Mouse (Mus musculus) liver, postnatal 0 days (tissue): ENCODE results near the gene Fbxl16. TPM values are rescaled to one million over a fixed set of nuclear protein-coding genes. Genes with fewer than 3 reads are reported as not detected.
"Not testable (repeated sequence)": the region's sequence is repeated elsewhere in the genome, so short reads cannot be mapped to it uniquely, and the experiment has no call there.

Experiments used
- ATAC-seq: fragments of 200-750 bp; cut with Nextera tagmentation; 2 replicates; pipeline ENCODE4 v1.8.0; 2017; ENCODE audit warnings: mild to moderate bottlenecking, moderate library complexity
- DNase-seq: peaks from one replicate; pipeline ENCODE4 v3.0.0-alpha.2; 2016
- H3K27ac ChIP-seq: fragments of 300-500 bp; sonication (generic); 2 replicates; pipeline ENCODE4 v1.5.1; 2014; ENCODE audit warnings: antibody characterized with exemption, moderate library complexity, mild to moderate bottlenecking, low read depth
- H3K27me3 ChIP-seq: fragments of 300-500 bp; sonication (generic); 2 replicates; pipeline ENCODE4 v1.6.1; 2014; ENCODE audit warnings: low read length, control low read depth, mixed read lengths; ENCODE audit not compliant: insufficient read depth
- H3K36me3 ChIP-seq: fragments of 300-500 bp; sonication (generic); replicated peaks from 2 replicates; pipeline ENCODE4 v1.6.1; 2014; ENCODE audit warnings: mild to moderate bottlenecking, control low read depth, low read length, moderate library complexity, mixed read lengths; ENCODE audit not compliant: insufficient read depth
- H3K4me1 ChIP-seq: fragments of 300-500 bp; sonication (generic); 2 replicates; pipeline ENCODE4 v1.6.1; 2014; ENCODE audit warnings: antibody characterized with exemption, mild to moderate bottlenecking, control low read depth; ENCODE audit not compliant: insufficient read depth
- H3K4me2 ChIP-seq: fragments of 300-500 bp; sonication (generic); 2 replicates; pipeline ENCODE4 v1.6.1; 2014; ENCODE audit warnings: low read depth, mild to moderate bottlenecking, low read length, moderate library complexity, mixed read lengths
- H3K4me3 ChIP-seq: fragments of 300-500 bp; sonication (generic); 2 replicates; pipeline ENCODE4 v1.5.1; 2014; ENCODE audit warnings: low read depth, low read length
- H3K9ac ChIP-seq: fragments of 300-500 bp; sonication (generic); replicated peaks from 2 replicates; pipeline ENCODE4 v1.6.1; 2014; ENCODE audit warnings: mild to moderate bottlenecking, moderate library complexity
- H3K9me3 ChIP-seq: fragments of 300-500 bp; sonication (generic); 2 replicates; pipeline ENCODE4 v1.6.1; 2016; ENCODE audit warnings: mild to moderate bottlenecking, control low read depth, low read length, mixed read lengths
- CTCF ChIP-seq: sonication (generic); IDR thresholded peaks from 2 replicates; pipeline ENCODE4 v1.5.1; 2016; ENCODE audit warnings: antibody characterized with exemption, low read depth
- EP300 ChIP-seq: IDR thresholded peaks from 2 replicates; pipeline ENCODE4 v1.6.1; 2016; ENCODE audit warnings: antibody characterized with exemption, low read depth, mild to moderate bottlenecking
- WGBS: fragments of 180-500 bp; shearing (Covaris S2); extraction: QIAGEN DNeasy Blood & Tissue Kit; methylation state at CpG from one replicate; pipeline ENCODE4 v1.1.7; 2014; ENCODE audit not compliant: insufficient replicate concordance; 5-methylcytosine and 5-hydroxymethylcytosine counted together
- polyA plus RNA-seq: library from polyadenylated mRNA; unstranded; fragments of >200 nt; fragmentation: Nextera tagmentation; extraction: Ambion mirVana; gene quantifications from 2 replicates; pipeline ENCODE4 v1.2.1, GENCODE M21; 2015

Fbxl16 gene
- polyA plus RNA-seq, 1 experiment from 2014 or later = 0.05 TPM

GRCm38 (mm10) chr17:25801029-25801428 is 7.9 kb upstream of the Fbxl16 start:
- Histone ChIP-seq H3K4me2 (no peak overlapping the region), H3K27ac (no peak overlapping the region), H3K27me3 (0 out of 2 replicates have a peak, but pooled peaks cover 8% of the 10 kb centered on the region), H3K9me3 (no peaks in the 10 kb centered on the region), H3K4me3 (no peak overlapping the region), H3K36me3 (no peaks in the 10 kb centered on the region), H3K9ac (no peak overlapping the region), H3K4me1 (peaks cover 9% of the 10 kb centered on the region)
- 2% methylated on average over 6 of the region's 6 CpGs for WGBS
- peak; percentile 40; the same call in 1 of the 2 replicates for ATAC-seq
- TF ChIP-seq CTCF = peak; percentile 93
- no peak for TF ChIP-seq EP300
- peak; percentile 65 for DNase-seq

- Histone ChIP-seq H3K9me3 (no peaks in the 10 kb centered on the region), H3K36me3 (no peaks in the 10 kb centered on the region), H3K27me3 (peaks cover 17% of the 10 kb centered on the region), H3K9ac (no peak overlapping the region), H3K4me2 (no peak overlapping the region), H3K4me3 (no peak overlapping the region), H3K4me1 (no peaks in the 10 kb centered on the region), H3K27ac (no peak overlapping the region)
- ATAC-seq (no peak), DNase-seq (no peak)
- no peak for TF ChIP-seq CTCF
- no peak for TF ChIP-seq EP300
- 15% methylated on average over 10 of the region's 10 CpGs for WGBS
Observed at GRCm38 (mm10) chr17:25802825-25803517, 5.9 kb upstream of the Fbxl16 start.

GRCm38 (mm10) chr17:25806507-25806906 is 2.4 kb upstream of the Fbxl16 start:
- H3K27ac ChIP-seq = no peak overlapping the region
- TF ChIP-seq CTCF (no peak), EP300 (no peak)
- peaks cover 12% of the 10 kb centered on the region; the same call in 1 of the 2 replicates for H3K4me1 ChIP-seq
- H3K9ac ChIP-seq = no peak overlapping the region
- H3K4me2 ChIP-seq = no peak overlapping the region
- H3K36me3 ChIP-seq = no peaks in the 10 kb centered on the region
- H3K27me3 ChIP-seq = peaks cover 41% of the 10 kb centered on the region
- no peaks in the 10 kb centered on the region for H3K9me3 ChIP-seq
- DNase-seq = no peak
- WGBS = 71% methylated on average over 4 of the region's 4 CpGs
- ATAC-seq = no peak
- no peak overlapping the region for H3K4me3 ChIP-seq

- H3K4me1 ChIP-seq = peaks cover 12% of the 10 kb centered on the region; the same call in 1 of the 2 replicates
- H3K27ac ChIP-seq, ATAC-seq, H3K9me3 ChIP-seq, H3K9ac ChIP-seq, H3K4me2 ChIP-seq, DNase-seq, H3K4me3 ChIP-seq, H3K36me3 ChIP-seq: not testable (repeated sequence)
- peaks cover 48% of the 10 kb centered on the region for H3K27me3 ChIP-seq
- TF ChIP-seq CTCF = 0 out of 2 replicates have a peak, but pooled peaks have one; percentile 10
- WGBS = 25% methylated on average over 2 of the region's 2 CpGs
Observed at GRCm38 (mm10) chr17:25807452-25807851, 1.4 kb upstream of the Fbxl16 start.

- ATAC-seq (no peak), DNase-seq (no peak)
- no peak for TF ChIP-seq EP300
- TF ChIP-seq CTCF = no peak
- H3K4me3 ChIP-seq = no peak overlapping the region
- no peaks in the 10 kb centered on the region for H3K9me3 ChIP-seq
- no peaks in the 10 kb centered on the region for H3K36me3 ChIP-seq
- H3K27me3 ChIP-seq = peaks cover 53% of the 10 kb centered on the region
- H3K4me2 ChIP-seq = no peak overlapping the region
- no peak overlapping the region for H3K9ac ChIP-seq
- 37% methylated on average over 5 of the region's 5 CpGs for WGBS
- H3K4me1 ChIP-seq = peaks cover 12% of the 10 kb centered on the region; the same call in 1 of the 2 replicates
- H3K27ac ChIP-seq = no peak overlapping the region
Observed at GRCm38 (mm10) chr17:25808028-25808427, 857 bp upstream of the Fbxl16 start.

GRCm38 (mm10) chr17:25809606-25810340 is 888 bp downstream of the Fbxl16 start:
- Histone ChIP-seq H3K27me3 (peaks cover 63% of the 10 kb centered on the region), H3K27ac (no peak overlapping the region), H3K4me2 (peak overlapping the region; percentile 75), H3K9me3 (no peaks in the 10 kb centered on the region), H3K9ac (no peak overlapping the region), H3K4me1 (peaks cover 12% of the 10 kb centered on the region; the same call in 1 of the 2 replicates), H3K36me3 (no peaks in the 10 kb centered on the region), H3K4me3 (peak overlapping the region; percentile 52)
- no peak for DNase-seq
- 15% methylated on average over 23 of the region's 25 CpGs for WGBS
- ATAC-seq = no peak
- no peak for TF ChIP-seq EP300
- no peak for TF ChIP-seq CTCF
